Mouse (Mus musculus): ENCODE data around the gene Snrnp25.
"Not testable (repeated sequence)": the region's sequence is repeated elsewhere in the genome, so short reads cannot be mapped to it uniquely, and the experiment has no call there.

The Snrnp25 gene

GRCm38 (mm10) chr11:32194626-32195025, 10.6 kb upstream of the Snrnp25 start:
- DNase-seq (ENCODE audit: low spot score in 2 of 2): no peak

DNA sequence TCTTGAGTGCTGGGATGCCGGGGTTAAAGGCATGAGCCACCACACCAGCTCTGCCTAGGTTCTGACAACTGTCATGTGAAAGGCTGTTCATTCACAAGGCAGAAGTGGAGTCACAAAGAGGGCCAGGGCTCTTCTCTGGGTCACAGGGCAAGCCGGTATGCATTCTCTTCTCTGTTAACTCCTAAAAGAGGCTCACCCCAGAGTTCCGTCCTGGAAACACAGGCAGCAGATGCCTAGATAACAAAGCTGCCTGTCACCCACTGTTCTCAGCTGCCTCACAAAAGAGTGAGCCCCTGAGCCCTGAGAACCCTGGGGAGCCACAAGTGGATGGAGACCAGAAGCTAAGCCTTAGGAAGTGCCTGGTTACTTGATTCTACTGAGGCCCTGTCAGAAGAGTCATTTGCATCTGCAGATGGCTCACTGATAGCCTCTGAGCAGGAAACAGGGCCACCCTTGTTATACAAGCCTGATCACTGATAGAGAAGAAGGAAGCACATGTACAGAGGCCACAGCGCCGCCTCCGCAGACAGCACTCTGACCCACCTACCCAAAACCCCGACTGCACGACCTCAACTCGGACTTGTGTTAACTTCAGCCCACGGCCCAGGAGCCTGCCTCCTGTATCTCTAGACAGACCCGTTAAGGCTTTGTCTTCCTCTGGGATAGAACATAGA, 9.2 kb upstream of the Snrnp25 start:
- DNase-seq (ENCODE audit: low spot score in 2 of 2): no peak

DNA sequence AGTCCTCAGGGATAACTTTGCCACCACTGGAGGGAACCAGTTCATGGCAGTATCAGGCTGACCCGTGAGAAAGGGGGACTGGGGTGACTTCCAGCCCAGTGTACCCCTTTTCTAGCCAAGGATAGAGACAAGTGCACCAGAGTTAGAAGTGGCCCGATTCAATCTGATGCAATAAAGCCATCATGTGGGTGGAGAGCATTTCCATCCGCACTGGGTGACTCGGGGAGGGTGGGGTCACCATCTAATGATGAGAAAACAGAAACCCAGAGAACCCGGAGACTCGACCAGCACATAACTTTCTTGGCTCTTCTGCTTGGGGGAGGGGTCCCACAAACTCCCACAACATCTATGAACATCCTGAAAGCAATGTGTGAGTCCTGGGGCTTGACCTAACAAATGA, 8.5 kb upstream of the Snrnp25 start:
- DNase-seq (ENCODE audit: low spot score in 2 of 2): no peak

DNA sequence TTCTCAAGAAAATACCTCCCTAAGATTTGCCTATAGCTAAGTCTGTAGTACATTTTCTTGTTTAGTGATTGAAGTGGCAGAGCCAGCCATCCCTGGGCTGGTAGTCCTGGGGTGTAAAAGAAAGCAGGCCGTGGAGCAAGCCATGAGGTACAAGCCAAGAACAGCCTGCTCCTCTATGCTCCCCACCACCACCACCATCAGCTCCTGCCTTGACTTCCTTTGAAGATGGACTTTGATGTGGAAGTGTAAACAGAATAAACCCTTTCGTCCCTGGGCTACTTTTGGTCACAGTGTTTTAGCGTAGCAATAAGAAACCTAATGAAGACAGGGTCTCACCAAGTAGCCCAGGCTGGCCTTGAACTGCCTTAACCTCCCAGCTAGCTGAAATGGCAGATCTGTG, 7.4 kb upstream of the Snrnp25 start:
- no peak for DNase-seq (ENCODE audit: low spot score in 2 of 2)

DNA sequence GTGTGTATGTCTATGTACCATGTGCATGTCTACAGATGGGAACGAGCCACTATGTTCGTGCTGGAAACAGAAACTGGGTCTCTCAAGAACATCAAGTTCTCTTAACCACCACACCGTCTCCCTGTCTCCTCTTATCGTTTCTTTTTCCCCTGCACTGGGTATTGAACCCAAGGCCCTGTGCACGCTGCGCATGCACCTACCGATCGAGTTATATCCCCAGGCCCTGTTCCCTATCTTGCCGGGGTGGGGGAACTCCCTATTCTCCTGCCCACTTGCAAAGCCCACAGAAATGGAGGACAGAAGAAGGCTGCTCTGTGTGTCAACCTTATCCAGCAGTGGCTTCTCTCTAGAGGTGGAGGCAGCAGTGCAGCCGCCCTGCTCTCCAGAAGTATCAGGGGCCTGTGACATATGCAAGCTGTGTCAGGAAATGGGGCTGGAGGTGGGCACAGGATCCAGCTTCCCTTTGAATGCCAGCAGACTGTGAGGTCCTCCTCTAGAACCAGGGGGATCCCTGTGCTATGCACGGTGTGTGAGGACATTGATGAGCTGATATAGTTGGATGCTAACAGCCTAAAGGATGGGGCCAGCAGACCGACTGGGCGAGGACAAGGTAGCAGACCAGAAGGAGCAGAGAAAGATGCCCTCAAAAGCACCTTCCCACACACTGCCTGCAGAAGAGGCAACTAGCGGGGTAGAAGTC, 6.8 kb upstream of the Snrnp25 start:
- DNase-seq (ENCODE audit: low spot score in 2 of 2): no peak

DNA sequence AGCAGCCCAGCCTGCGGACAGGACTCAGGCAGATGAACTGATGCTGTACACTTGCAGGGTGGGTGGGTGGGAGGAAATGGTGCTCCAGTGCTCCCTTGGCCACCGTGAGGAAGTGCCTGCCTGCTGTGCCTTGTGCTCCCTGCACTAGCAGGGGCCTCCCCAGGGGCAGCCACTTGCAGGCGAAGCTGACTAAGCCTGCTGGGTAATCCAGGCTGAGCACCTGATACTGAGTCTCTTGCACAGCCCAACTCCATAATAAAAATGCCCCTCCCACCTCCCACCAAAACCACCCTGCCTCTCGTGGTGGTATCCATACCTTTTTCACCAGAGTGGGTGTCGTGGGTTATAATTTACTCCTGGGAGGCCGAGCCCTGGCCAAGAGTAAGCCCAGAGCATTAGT, 6.0 kb upstream of the Snrnp25 start:
- no peak for DNase-seq (ENCODE audit: low spot score in 2 of 2)

- no peak for DNase-seq (ENCODE audit: low spot score in 2 of 2)
Observed at GRCm38 (mm10) chr11:32200075-32200601, 5.1 kb upstream of the Snrnp25 start, which contains the start of gene Il9r. Il9r (minus strand) TSS chr11:32200279.

- DNase-seq (ENCODE audit: low spot score in 2 of 2): not testable (repeated sequence)
Observed at GRCm38 (mm10) chr11:32200992-32201391, 4.2 kb upstream of the Snrnp25 start.

DNA sequence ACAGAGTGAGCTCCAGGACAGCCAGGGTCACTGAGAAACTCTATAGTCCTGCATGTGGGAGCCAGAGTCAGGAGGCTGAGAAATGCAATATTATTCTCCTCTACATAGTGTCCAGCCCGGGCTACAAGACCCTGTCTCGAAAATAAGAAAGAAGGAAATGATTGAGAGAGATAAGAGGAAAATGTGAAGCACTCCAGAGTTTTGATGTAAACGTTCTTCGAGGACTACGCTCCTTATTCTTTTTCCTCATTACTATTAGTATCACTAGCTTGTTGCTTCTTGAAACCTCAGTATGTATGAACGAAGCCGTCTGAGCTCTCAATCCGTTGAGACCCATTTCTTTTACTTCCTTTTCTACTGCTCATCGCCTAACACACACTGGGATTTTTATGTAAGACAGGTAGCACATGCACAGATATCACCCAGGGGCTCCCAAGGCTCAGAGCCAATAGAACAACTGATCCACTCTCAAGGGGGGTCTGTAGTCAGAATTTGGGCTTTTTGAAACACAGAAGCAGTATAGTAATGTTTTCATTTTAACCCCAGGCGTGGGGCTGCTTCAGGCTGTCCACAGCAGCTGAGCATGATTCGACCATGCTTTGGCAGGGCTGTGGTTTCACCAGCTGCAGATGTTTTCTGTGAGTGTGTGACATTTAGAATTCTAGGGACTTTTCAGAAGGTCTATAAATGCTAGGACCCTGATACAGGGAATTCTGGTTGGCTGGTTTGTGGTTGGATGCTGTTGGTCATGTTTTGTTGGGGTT, 3.1 kb upstream of the Snrnp25 start:
- DNase-seq (ENCODE audit: low spot score in 2 of 2): no peak

DNA sequence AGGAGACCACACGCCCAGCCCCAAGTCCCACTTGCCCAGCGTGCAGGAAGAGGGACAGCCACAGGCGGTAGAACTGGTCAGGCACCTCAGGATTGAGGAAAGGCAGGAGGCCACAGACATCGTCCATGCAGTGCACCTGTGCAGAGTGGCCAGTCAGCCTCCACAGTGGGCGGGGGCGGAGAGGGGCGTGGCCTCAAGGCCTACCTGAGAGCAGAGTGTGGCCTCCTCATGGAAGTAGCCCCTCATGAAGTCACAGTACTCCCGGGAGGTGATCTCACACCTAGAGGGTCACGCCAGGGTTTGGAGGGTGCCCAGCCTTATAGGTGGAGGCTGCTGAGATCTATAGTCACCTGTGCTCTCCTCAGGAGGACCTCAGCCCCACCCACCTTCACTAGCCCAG, 5.4 kb downstream of the Snrnp25 start:
- no peak for DNase-seq (ENCODE audit: low spot score in 2 of 2)

- no peak for DNase-seq (ENCODE audit: low spot score in 2 of 2)
Observed at GRCm38 (mm10) chr11:32215372-32216162, 10.4 kb downstream of the Snrnp25 start.

DNA sequence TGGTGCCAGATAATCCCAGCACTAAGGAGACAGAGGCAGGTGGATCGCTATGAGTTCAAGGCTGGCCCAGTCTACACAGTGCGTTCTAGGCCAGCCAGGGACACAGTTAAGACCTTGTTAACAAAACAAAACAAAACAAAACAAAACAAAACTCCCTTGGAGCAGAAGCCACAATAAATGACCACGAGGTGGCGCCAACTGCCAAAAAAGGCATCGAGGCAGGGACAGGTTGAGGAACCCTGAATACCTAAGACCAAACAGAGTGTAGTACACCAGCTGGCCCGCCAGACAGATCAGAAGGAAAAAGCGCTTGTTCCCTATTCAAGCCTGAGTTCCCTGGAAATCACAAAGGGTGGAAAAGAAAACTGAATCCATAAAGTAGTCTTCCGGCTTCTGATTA, 11.6 kb downstream of the Snrnp25 start:
- peak in 1 of 2 experiments; percentile 65 for DNase-seq (ENCODE audit: low spot score in 2 of 2)

DNA sequence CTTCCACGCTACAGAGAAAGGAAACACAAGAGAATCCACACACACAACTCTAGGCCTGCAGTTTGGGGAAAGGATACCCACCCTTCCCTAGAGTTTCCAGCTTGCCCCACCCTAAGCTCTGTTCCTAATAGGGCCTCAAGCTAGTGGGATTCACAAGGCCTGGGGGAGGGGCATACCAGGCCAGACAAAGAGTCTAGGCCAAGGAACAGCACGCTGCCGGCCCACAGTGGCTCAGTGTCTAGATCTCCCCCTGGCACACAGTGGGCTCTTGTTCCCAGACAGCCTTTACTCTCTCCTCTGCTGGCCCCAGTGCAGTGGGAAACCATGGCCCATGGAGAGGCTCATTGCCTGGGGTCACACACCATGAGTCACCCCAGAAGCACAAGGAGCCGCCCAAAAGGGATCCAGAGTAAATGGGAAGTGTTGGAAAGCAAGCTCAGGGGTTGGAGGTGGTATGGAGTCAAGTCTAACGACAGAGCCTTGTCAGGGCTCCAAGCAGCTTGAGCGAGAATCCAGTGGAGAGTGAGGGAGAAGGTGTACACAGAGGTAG, 13.4 kb downstream of the Snrnp25 start:
- DNase-seq (ENCODE audit: low spot score in 2 of 2): no peak

DNA sequence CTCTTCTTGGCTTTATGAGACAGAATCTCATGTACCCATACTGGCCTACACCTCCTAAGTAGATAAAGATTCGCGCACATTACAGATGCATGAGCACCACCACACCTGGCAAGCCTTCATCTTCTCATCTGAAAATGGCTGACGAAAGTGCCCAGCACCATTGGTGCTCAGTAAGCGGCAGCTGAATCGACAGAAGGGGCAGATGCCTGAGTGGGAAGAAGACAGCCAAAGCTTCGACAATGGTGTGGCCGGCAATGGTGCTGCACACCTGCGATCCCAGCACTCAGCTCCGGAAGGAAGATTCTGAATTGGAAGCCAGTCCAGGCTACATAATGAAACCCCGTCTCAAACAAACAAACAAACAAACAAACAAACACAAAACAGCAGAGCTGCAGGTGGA, 14.1 kb downstream of the Snrnp25 start:
- DNase-seq (ENCODE audit: low spot score in 2 of 2): no peak

GRCm38 (mm10) chr11:32220607-32221224, 15.5 kb downstream of the Snrnp25 start:
- no peak for DNase-seq (ENCODE audit: low spot score in 2 of 2)

DNA sequence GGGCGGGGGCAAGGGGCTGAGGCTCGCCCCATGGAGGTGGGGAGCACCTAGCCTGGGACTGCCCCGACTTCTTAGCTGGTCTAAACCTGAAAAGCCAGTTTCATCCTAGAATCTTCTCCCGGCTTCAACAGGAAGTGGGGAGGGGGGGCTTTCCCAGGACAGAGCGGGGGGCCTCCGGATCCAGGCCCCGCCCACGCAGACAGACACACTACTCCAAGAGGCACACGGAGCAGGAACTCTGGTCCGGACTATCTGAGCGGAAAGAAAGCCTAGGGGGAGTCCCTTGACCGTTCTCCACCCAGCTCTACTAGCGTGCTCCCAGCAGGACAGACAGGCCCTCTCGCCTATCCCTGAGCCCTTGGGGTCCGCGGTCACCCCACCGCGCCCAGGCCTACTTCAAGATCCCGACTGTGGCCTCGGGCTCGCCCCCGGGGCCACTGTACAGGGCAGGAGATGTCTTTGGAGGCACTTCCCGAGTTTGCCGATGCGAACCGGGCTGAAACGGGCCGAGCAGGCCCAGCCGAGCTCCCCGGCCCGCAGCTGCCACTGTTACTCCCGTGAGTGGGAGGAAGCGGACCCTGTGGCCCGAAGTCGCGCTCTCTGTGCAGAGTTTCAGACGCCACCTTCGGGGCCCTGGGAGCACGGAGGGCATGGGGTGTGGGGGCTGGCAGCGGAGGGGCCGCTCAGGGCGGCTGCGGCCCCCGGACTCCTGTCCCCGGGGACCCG, 16.2 kb downstream of the Snrnp25 start:
- DNase-seq (ENCODE audit: low spot score in 2 of 2): no peak

GRCm38 (mm10) chr11:32221951-32222409, 16.8 kb downstream of the Snrnp25 start, which contains the start of gene Rhbdf1:
Rhbdf1 (minus strand) TSS chr11:32222300.
- DNase-seq (ENCODE audit: low spot score in 2 of 2): no peak

- DNase-seq (ENCODE audit: low spot score in 2 of 2): no peak
Observed at GRCm38 (mm10) chr11:32222570-32223194, 17.5 kb downstream of the Snrnp25 start.

GRCm38 (mm10) chr11:32223297-32223967, 18.2 kb downstream of the Snrnp25 start:
- DNase-seq (ENCODE audit: low spot score in 2 of 2): no peak

Data from frontal cortex, postnatal 25 days (tissue).